Mouse (Mus musculus) CH12.LX (cell line): ENCODE measurements around the gene Itgb2l. TPM values are rescaled to one million over a fixed set of nuclear protein-coding genes. Genes with fewer than 3 reads are reported as not detected.

Source experiments
- DNase-seq: peaks from one replicate; pipeline ENCODE4 v3.0.0-alpha.2; 2013; ENCODE audit errors: extremely low read depth
- H3K27ac ChIP-seq: 2 replicates; pipeline ENCODE4 v1.5.1; 2012; ENCODE audit warnings: low read depth, mild to moderate bottlenecking, control low read depth, moderate library complexity; ENCODE audit not compliant: insufficient read depth
- H3K27me3 ChIP-seq: replicated peaks from 2 replicates; pipeline ENCODE3; 2012; ENCODE audit warnings: inconsistent platforms
- H3K36me3 ChIP-seq, 2 experiments: replicated peaks in 1 of 2; 2 replicates each; pipeline versions ENCODE3 to v1.6.1; 2012; ENCODE audit warnings: inconsistent platforms in 1 of 2, low read length in 1 of 2, mild to moderate bottlenecking in 1 of 2, mixed read lengths in 1 of 2, moderate library complexity in 1 of 2; ENCODE audit not compliant: control insufficient read depth in 1 of 2, insufficient read depth in 1 of 2
- H3K4me1 ChIP-seq, 2 experiments: 2 replicates each; pipeline ENCODE4 v1.6.1; 2012; ENCODE audit warnings: inconsistent platforms in 1 of 2, moderate library complexity in 1 of 2; ENCODE audit not compliant: insufficient read depth in 2 of 2, control insufficient read depth in 1 of 2
- H3K4me2 ChIP-seq: 2 replicates; pipeline ENCODE4 v1.6.1; 2012; ENCODE audit warnings: low read depth, mild to moderate bottlenecking, control low read depth; ENCODE audit not compliant: poor library complexity, insufficient read depth, severe bottlenecking
- H3K4me3 ChIP-seq, 3 experiments: fragments of 150-350 bp in 1 of 3; sonication (generic) in 1 of 3; replicated peaks in 1 of 3; 2 replicates each; pipeline versions ENCODE3 to v1.5.1; 2011 to 2012; ENCODE audit warnings: low read depth in 2 of 3, low read length in 2 of 3, mild to moderate bottlenecking in 2 of 3, moderate library complexity in 2 of 3, control low read depth in 1 of 3, improper control_type of control experiment in 1 of 3, inconsistent platforms in 1 of 3, mixed read lengths in 1 of 3; ENCODE audit not compliant: poor library complexity in 1 of 3
- H3K79me2 ChIP-seq: replicated peaks from 2 replicates; pipeline ENCODE4 v1.6.1; 2012; ENCODE audit warnings: mild to moderate bottlenecking, moderate library complexity; ENCODE audit not compliant: control insufficient read depth, poor library complexity, insufficient read depth, severe bottlenecking; ENCODE audit errors: extremely low read depth
- H3K9ac ChIP-seq: 2 replicates; pipeline ENCODE4 v1.6.1; 2012; ENCODE audit warnings: low read depth, mild to moderate bottlenecking, control low read depth, moderate library complexity; ENCODE audit not compliant: insufficient read depth
- H3K9me3 ChIP-seq: replicated peaks from 2 replicates; pipeline ENCODE3; 2012; ENCODE audit warnings: low read length, inconsistent platforms, mixed read lengths
- BHLHE40 ChIP-seq: IDR thresholded peaks from 2 replicates; pipeline ENCODE4 v1.6.1; 2011; ENCODE audit warnings: mild to moderate bottlenecking, low read depth, low read length, improper control_type of control experiment
- CHD1 ChIP-seq: IDR thresholded peaks from 2 replicates; pipeline ENCODE4 v1.6.1; 2012; ENCODE audit warnings: low read depth, low read length, improper control_type of control experiment, inconsistent platforms
- CTCF ChIP-seq, 2 experiments: IDR thresholded peaks in 1 of 2; conservative IDR thresholded peaks in 1 of 2; 2 replicates each; pipeline ENCODE4 v1.5.1; 2011 to 2012; ENCODE audit warnings: low read depth in 2 of 2, low read length in 2 of 2, improper control_type of control experiment in 1 of 2, inconsistent platforms in 1 of 2, mild to moderate bottlenecking in 1 of 2, moderate library complexity in 1 of 2
- E2F4 ChIP-seq: IDR thresholded peaks from 2 replicates; pipeline ENCODE4 v1.6.1; 2011; ENCODE audit warnings: low read depth, low read length, improper control_type of control experiment; ENCODE audit not compliant: insufficient replicate concordance
- ELF1 ChIP-seq: IDR thresholded peaks from 2 replicates; pipeline ENCODE4 v1.6.1; 2014; ENCODE audit warnings: low read depth, mild to moderate bottlenecking, inconsistent platforms, low read length, improper control_type of control experiment
- EP300 ChIP-seq: IDR thresholded peaks from 2 replicates; pipeline ENCODE4 v1.6.1; 2011; ENCODE audit warnings: low read length, improper control_type of control experiment
- ETS1 ChIP-seq: conservative IDR thresholded peaks from 2 replicates; pipeline ENCODE4 v1.6.1; 2012; ENCODE audit warnings: low read depth, mild to moderate bottlenecking, inconsistent platforms, low read length, improper control_type of control experiment, moderate library complexity
- GABPA ChIP-seq: IDR thresholded peaks from 2 replicates; pipeline ENCODE4 v1.6.1; 2012; ENCODE audit warnings: low read depth, low read length, improper control_type of control experiment, inconsistent platforms; ENCODE audit not compliant: insufficient replicate concordance
- IRF4 ChIP-seq: IDR thresholded peaks from 2 replicates; pipeline ENCODE4 v1.6.1; 2014; ENCODE audit warnings: low read depth, mild to moderate bottlenecking, inconsistent platforms, low read length, improper control_type of control experiment
- JUN ChIP-seq: IDR thresholded peaks from 2 replicates; pipeline ENCODE4 v1.6.1; 2011; ENCODE audit warnings: low read depth, mild to moderate bottlenecking, low read length, improper control_type of control experiment, moderate library complexity; ENCODE audit not compliant: insufficient read depth
- JUND ChIP-seq: conservative IDR thresholded peaks from 2 replicates; pipeline ENCODE4 v1.6.1; 2011; ENCODE audit warnings: low read depth, low read length, improper control_type of control experiment
- KAT2A ChIP-seq: IDR thresholded peaks from 2 replicates; pipeline ENCODE4 v1.6.1; 2012; ENCODE audit warnings: low read length, improper control_type of control experiment, inconsistent platforms; ENCODE audit not compliant: insufficient replicate concordance
- MAFK ChIP-seq: IDR thresholded peaks from 2 replicates; pipeline ENCODE4 v1.6.1; 2011; ENCODE audit warnings: low read length, improper control_type of control experiment; ENCODE audit not compliant: insufficient replicate concordance
- MAZ ChIP-seq: IDR thresholded peaks from 2 replicates; pipeline ENCODE4 v1.6.1; 2012; ENCODE audit warnings: low read depth, mild to moderate bottlenecking, inconsistent platforms, low read length, improper control_type of control experiment, moderate library complexity
- MXI1 ChIP-seq: IDR thresholded peaks from 2 replicates; pipeline ENCODE4 v1.6.1; 2011; ENCODE audit warnings: mild to moderate bottlenecking, low read depth, low read length, improper control_type of control experiment
- MYC ChIP-seq: IDR thresholded peaks from 2 replicates; pipeline ENCODE4 v1.6.1; 2011; ENCODE audit warnings: low read depth, mild to moderate bottlenecking, improper control_type of control experiment, low read length
- NELFE ChIP-seq: IDR thresholded peaks from 2 replicates; pipeline ENCODE4 v1.6.1; 2011; ENCODE audit warnings: low read depth, low read length, improper control_type of control experiment
- NRF1 ChIP-seq: IDR thresholded peaks from 2 replicates; pipeline ENCODE4 v1.6.1; 2014; ENCODE audit warnings: low read depth, mild to moderate bottlenecking, inconsistent platforms, low read length, improper control_type of control experiment, moderate library complexity
- PAX5 ChIP-seq: IDR thresholded peaks from 2 replicates; pipeline ENCODE4 v1.6.1; 2012; ENCODE audit warnings: low read length, inconsistent platforms, mixed read lengths
- POLR2A ChIP-seq: IDR thresholded peaks from 2 replicates; pipeline ENCODE4 v1.6.1; 2011; ENCODE audit warnings: low read depth, mild to moderate bottlenecking, improper control_type of control experiment, low read length
- RAD21 ChIP-seq: IDR thresholded peaks from 2 replicates; pipeline ENCODE4 v1.6.1; 2011; ENCODE audit warnings: low read depth, mild to moderate bottlenecking, low read length, improper control_type of control experiment, moderate library complexity
- RCOR1 ChIP-seq: conservative IDR thresholded peaks from 2 replicates; pipeline ENCODE4 v1.6.1; 2012; ENCODE audit warnings: low read depth, mild to moderate bottlenecking, inconsistent platforms, low read length, improper control_type of control experiment
- SIN3A ChIP-seq: IDR thresholded peaks from 2 replicates; pipeline ENCODE4 v1.6.1; 2012; ENCODE audit warnings: low read length, improper control_type of control experiment, inconsistent platforms
- SMC3 ChIP-seq: IDR thresholded peaks from 2 replicates; pipeline ENCODE4 v1.6.1; 2011; ENCODE audit warnings: low read depth, low read length, improper control_type of control experiment
- TBP ChIP-seq: conservative IDR thresholded peaks from 2 replicates; pipeline ENCODE4 v1.6.1; 2011; ENCODE audit warnings: low read depth, low read length, improper control_type of control experiment
- TCF12 ChIP-seq: IDR thresholded peaks from 2 replicates; pipeline ENCODE4 v1.6.1; 2014; ENCODE audit warnings: low read depth, mild to moderate bottlenecking, inconsistent platforms, low read length, improper control_type of control experiment
- UBTF ChIP-seq: IDR thresholded peaks from 2 replicates; pipeline ENCODE4 v1.6.1; 2012; ENCODE audit warnings: low read depth, mild to moderate bottlenecking, inconsistent platforms, low read length, improper control_type of control experiment, moderate library complexity
- USF1 ChIP-seq: IDR thresholded peaks from 2 replicates; pipeline ENCODE4 v1.6.1; 2014; ENCODE audit warnings: low read depth, mild to moderate bottlenecking, inconsistent platforms, low read length, improper control_type of control experiment
- USF2 ChIP-seq: conservative IDR thresholded peaks from 2 replicates; pipeline ENCODE4 v1.6.1; 2011; ENCODE audit warnings: low read depth, low read length, improper control_type of control experiment
- ZC3H11A ChIP-seq: IDR thresholded peaks from 2 replicates; pipeline ENCODE4 v1.6.1; 2012; ENCODE audit warnings: low read depth, mild to moderate bottlenecking, inconsistent platforms, low read length, improper control_type of control experiment
- ZMIZ1 ChIP-seq: IDR thresholded peaks from 2 replicates; pipeline ENCODE4 v1.6.1; 2012; ENCODE audit warnings: low read depth, mild to moderate bottlenecking, inconsistent platforms, low read length, improper control_type of control experiment
- ZNF384 ChIP-seq: IDR thresholded peaks from 2 replicates; pipeline ENCODE4 v1.6.1; 2012; ENCODE audit warnings: low read depth, low read length, improper control_type of control experiment, inconsistent platforms
- dilution Hi-C: fragments of 300-500 bp; cut with MboI; formaldehyde crosslinking; loops from 2 replicates; pipeline ENCODE4 v1.14.3; 2020; ENCODE audit warnings: low sequenced_read_pairs; ENCODE audit not compliant: extremely low pct_unique_long_range_greater_than_20kb, extremely low pct_ligation_motif_present
- in situ Hi-C: fragments of 300-500 bp; cut with MboI; formaldehyde crosslinking; loops from 3 replicates; pipeline ENCODE4 v1.14.3; 2019; ENCODE audit warnings: low sequenced_read_pairs, low pct_ligation_motif_present, low pct_unique_long_range_greater_than_20kb, mixed read lengths
- polyA plus RNA-seq: library from polyadenylated mRNA; unstranded; fragments of >175 nt; gene quantifications from 2 replicates; pipeline ENCODE4 v1.2.1, GENCODE M21; 2012; ENCODE audit warnings: low read depth; ENCODE audit not compliant: insufficient read length
- total RNA-seq, 2 experiments: library from RNA; depleted of rRNA; stranded (reverse); fragments of 300-350 nt in 1 of 2; fragments of >200 nt in 1 of 2; gene quantifications; 2 replicates each; pipeline ENCODE4 v1.2.3; 2012 to 2014

The Itgb2l gene
- total and polyA plus RNA-seq, 3 experiments, result 0.08 to 0.37 (median 0.20) TPM

DNA sequence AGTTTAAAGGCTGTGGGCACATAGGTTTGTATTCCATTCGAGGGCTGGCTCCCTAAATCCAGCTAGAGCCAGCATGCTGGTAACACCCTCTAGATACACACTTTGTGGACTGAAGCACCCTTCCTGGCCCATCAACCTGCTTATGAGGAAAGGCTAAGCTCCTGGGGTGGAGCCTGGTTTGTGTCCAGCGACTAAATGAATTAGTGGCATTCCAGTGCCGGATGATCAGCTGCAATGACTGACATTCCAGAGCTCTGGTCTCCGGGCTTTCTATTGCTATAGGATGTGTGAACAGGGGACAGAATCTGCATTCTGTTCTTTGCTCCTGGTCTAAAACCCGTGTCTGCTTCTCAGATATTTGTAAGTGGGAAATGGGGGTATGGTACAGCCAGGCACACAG, 28.9 kb upstream of the Itgb2l start:
- Histone ChIP-seq H3K79me2 (no peaks in the 10 kb centered on the region), H3K4me2 (no peak overlapping the region), H3K4me3 (no peak overlapping the region), H3K27me3 (no peaks in the 10 kb centered on the region), H3K4me1 (peaks cover 0 to 3% of the 10 kb centered on the region in 2 experiments; a peak in 3 of 4 replicates)
- DNase-seq, result no peak
- dilution Hi-C loops (no loop called here), in situ Hi-C loops (loop anchor here (10.0 to 25.0 kb wide), 2 partner anchors 142 to 235 kb away; partner anchors contain the start of gene B3galt5)
- TF ChIP-seq POLR2A (no peak), KAT2A (no peak), GABPA (no peak), NRF1 (no peak), JUN (no peak), ETS1 (no peak), MAFK (no peak), EP300 (no peak)
- TF ChIP-seq, all 38 proteins: peak for 0
- Histone ChIP-seq H3K9me3 (no peaks in the 10 kb centered on the region), H3K9ac (no peak overlapping the region), H3K36me3 (no peaks in the 10 kb centered on the region), H3K27ac (no peak overlapping the region)

DNA sequence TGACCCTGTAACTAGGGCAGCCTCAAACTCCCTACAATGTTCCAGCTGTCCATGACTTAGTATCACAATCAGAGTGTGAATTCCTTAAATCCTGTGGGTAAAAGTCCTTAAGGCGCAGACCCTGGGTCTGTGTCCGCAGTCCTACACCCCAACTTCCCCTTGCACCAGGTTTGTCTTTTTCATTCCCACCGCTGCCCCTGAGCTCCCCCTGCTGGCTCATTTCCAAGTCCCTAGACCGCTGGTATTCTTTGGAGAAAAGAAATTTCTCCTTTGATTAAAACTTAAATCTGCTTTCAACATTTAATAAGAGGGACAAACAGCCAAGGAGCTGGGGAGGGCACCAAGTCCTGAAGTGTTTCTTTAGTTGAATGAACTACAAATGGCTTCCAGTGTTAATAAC, 26.2 kb upstream of the Itgb2l start:
- no peaks in the 10 kb centered on the region for H3K79me2 ChIP-seq
- no peak overlapping the region for H3K27ac ChIP-seq
- no peak overlapping the region for H3K4me3 ChIP-seq
- peak; percentile 49 for DNase-seq
- no peaks in the 10 kb centered on the region for H3K9me3 ChIP-seq
- H3K27me3 ChIP-seq, result peaks cover 6% of the 10 kb centered on the region
- H3K4me1 ChIP-seq, result peaks cover 0 to 3% of the 10 kb centered on the region in 2 experiments; a peak in 3 of 4 replicates
- H3K36me3 ChIP-seq, result no peaks in the 10 kb centered on the region
- dilution Hi-C loops, result no loop called here
- no peak overlapping the region for H3K4me2 ChIP-seq
- in situ Hi-C loops, result loop anchor here (5.0 to 25.0 kb wide), 4 partner anchors 97 to 232 kb away; partner anchors contain the start of gene B3galt5
- no peak overlapping the region for H3K9ac ChIP-seq
- TF ChIP-seq CTCF (conservative IDR thresholded peaks at IDR 0.05 in 1 of 2, IDR thresholded peaks at IDR 0.05 in 1 of 2; ENCODE audit: low read depth in 2 of 2, low read length in 2 of 2), result peak; percentile 58 to 94; a peak in 3 of 4 replicates
- no peak for TF ChIP-seq JUND
- TF ChIP-seq MYC, result no peak
- no peak for TF ChIP-seq MXI1
- no peak for TF ChIP-seq JUN
- no peak for TF ChIP-seq SIN3A
- no peak for TF ChIP-seq EP300
- 0 out of 2 replicates have a peak, but pooled peaks have one; percentile 32 for TF ChIP-seq IRF4
- TF ChIP-seq KAT2A, result no peak
- TF ChIP-seq ETS1, result no peak
- TF ChIP-seq NRF1, result no peak
- peak; percentile 71 for TF ChIP-seq ZC3H11A
- TF ChIP-seq BHLHE40, result no peak
- no peak for TF ChIP-seq TCF12
- TF ChIP-seq TBP, result no peak
- no peak for TF ChIP-seq USF1
- TF ChIP-seq ZMIZ1, result no peak
- TF ChIP-seq RAD21, result peak; percentile 84
- no peak for TF ChIP-seq POLR2A
- no peak for TF ChIP-seq ELF1
- TF ChIP-seq SMC3, result peak; percentile 98
- no peak for TF ChIP-seq MAFK
- no peak for TF ChIP-seq MAZ
- TF ChIP-seq NELFE, result peak; percentile 26; the same call in 1 of the 2 replicates
- no peak for TF ChIP-seq CHD1
- TF ChIP-seq UBTF, result no peak
- TF ChIP-seq RCOR1, result no peak
- TF ChIP-seq USF2, result no peak
- no peak for TF ChIP-seq E2F4
- TF ChIP-seq PAX5, result no peak
- no peak for TF ChIP-seq ZNF384
